Mouse (Mus musculus) brain, embryonic 18.5 days (tissue): ENCODE data around the gene Gm44973.
"Not testable (repeated sequence)": the region's sequence is repeated elsewhere in the genome, so short reads cannot be mapped to it uniquely, and the experiment has no call there.

ENCODE experiments used
- DNase-seq: peaks from one replicate; pipeline ENCODE4 v3.0.0-alpha.2; 2012; ENCODE audit warnings: low read depth, low spot score

Gene Gm44973

GRCm38 (mm10) chr7:5015118-5016001, at the start of gene Gm44973:
Gene Gm44973 (plus strand): TSS chr7:5015496.
- DNase-seq: peak; percentile 95

DNA sequence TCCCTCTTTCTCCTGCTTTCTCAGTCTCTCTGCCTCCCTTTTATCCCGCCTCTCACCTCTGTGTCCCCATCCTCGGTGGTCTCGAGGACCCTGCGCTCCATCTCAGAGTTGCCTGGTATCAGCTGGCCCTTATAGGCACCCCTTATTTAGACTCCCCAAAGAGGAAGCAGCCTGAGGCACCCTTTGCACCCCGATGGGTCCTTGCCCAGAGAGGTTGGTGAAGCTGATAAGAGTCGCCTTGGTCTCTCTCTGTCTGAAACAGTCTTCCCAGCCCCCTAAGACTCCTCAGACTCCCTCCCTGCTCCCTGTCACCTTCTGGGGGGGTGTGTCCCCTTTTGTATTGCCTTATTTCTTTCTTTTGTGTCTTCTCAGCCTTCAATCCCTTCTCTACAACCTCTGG, 44.2 kb upstream of the Gm44973 start, which contains the start of gene Sbk3:
TSS of gene Sbk3 (minus strand) at position 101 of the 400 bp plus-strand sequence.
- no peak for DNase-seq

DNA sequence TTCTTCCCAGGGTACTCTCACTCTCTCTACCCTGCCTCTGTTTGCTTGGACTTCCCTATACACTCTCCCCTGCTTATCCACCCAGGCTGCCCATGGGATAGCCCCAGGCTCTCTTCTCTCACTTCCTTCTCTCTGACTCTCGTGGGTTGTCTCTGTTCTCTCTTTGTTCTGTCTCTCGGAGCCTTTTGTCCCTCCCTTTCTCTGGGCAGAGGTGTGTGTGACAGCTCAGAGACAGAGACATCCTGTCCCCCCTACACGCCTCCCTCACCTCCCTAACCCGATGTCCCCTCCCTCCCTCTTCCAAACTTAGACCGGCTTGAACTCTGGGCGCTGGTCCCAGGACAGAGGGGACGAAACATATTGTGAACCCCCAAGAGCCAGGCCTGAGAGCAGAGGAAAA, 43.6 kb upstream of the Gm44973 start:
- DNase-seq: no peak

DNA sequence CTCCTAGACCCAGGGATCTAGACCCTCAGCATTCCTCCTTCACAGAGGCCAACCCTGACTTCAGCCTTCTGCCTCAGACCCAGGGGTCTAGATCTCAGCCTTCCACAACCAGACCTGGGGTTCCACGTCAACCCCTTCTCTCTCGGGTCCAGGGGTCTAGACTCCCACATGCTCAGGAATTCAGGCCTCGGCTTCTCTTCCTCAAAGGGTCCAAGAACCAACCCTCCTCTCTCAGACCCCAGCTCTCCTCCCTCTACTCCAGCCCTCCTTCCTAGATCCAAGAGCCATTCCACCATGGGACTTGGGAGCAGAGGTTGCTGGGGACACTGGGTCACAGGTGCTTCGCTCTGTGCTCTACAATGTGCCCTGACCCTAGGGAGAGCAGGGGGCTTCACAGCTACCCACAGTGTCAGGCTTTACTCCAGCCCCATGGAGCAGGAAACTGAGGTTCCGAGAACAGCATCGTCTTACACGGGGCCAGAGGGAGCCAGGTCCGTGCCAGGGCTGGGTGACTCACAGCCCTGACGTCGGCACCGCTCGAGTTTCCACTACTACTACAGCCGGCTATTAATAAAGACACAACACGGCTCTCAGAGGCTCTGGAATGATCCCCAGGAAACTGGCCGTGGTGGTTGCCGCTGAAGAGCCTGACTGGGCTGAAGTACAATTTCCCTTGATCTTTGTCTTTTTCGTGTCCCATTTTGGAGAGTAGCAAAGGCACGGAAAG, 42.8 kb upstream of the Gm44973 start:
- DNase-seq: no peak

DNA sequence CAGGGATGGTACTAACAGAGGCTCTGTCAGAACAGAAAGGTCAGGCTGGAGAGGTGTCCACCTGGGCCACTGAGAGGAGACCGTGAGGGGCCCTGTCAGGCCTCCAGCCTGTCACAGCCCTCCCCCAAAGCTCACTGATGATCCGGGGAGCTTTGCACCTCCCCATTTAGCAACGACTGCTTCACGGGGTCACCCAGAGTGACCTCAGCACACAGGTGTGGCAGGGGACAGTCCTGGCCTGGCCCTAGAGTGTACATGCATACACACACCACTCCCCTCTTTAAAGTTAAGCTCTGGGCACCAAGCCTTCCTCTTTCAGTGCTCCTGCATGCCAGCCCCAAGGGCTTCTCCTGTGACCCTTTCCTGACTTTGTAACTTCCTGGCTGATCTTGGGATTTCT, 39.8 kb upstream of the Gm44973 start:
- no peak for DNase-seq

GRCm38 (mm10) chr7:4976832-4977231, 38.5 kb upstream of the Gm44973 start:
- DNase-seq: no peak

DNA sequence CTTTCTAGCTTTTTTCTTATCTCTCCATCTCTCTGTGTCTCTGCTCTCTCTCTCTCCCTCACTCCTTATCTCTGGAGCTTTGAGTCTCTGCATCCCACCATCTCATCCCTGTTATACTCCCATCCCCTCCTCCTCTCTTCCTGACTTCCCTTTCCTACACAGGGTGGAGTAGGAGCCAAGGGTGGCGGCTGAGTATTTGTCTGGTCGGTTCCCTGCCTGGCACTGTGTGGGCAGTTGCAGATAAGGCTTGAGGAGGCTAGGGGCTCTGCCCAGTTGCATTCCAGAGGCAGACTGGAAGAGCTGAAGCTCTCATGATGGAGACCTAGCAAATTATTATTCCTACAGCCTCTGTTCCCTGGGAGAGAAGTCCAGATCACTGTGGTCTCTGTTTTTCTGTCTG, 27.0 kb upstream of the Gm44973 start:
- DNase-seq: no peak

DNA sequence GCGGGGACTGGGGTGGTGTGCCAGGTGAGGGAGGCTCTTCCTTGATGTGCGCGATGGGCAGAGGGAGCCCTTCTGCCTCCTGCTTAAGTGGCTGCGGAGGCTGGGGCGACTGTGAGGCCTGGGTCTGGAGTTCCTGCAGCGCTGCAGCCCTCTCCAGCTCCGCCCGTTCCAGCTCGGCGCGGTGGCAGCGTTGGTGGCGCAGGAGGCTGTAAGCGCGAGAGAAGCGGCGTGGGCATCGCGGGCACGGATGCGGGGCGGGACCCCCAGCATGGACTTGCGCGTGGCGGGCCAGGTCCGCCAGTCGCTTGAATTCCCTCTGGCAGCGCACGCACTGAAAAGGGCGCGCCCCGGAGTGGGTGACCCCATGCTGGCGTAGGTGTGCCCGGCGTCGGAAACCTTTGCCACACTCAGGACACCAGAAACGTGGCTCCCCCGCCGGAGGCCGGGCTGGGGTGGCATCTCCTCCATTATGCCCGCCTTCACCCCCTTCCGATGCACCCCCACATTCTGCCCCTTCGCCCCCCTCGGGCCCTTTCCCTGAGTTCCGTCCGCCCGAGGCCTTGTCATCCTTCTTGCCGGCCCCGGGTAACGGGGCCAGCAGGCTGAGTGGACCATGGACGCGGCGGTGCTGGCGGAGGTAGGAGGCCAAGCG, 21.8 kb upstream of the Gm44973 start:
- no peak for DNase-seq

DNA sequence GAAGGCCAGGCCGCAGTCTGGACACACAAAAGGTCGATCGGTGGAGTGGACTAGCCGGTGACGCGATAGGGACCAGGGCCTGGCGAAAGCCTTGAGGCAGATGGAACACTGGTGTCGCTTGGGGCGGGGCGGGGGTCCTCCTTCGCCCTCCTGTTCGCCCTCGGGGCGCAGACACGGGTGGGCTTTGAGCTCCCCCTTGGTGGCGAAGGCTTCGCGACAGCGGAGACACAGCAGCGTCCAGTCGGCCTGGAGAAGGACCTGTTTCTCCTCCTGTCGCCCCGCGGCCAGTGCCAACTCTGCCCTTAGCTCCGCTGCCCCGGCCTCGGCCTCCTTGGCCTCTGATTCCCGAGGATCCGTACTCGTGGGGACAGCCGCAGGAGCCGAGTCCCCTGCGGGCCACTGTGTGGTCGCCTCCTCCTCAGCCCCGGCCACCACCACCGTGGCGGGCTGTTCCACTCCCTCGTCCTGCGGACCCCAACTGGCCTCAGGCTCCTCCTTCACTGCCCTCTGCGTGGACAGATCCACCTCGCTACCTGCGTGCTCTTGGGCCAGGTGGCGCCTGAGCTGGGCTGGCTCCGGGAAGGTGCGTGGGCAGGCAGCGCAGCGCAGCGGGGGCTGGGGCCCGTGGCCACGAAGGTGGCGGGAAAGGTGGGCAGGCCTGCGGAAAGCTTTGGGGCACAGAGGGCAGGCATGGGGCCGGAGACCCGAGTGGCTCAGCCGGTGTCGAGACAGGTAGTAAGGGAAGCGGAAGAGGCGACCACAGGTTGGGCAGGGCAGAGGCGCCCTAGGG, 21.1 kb upstream of the Gm44973 start:
- no peak for DNase-seq

DNA sequence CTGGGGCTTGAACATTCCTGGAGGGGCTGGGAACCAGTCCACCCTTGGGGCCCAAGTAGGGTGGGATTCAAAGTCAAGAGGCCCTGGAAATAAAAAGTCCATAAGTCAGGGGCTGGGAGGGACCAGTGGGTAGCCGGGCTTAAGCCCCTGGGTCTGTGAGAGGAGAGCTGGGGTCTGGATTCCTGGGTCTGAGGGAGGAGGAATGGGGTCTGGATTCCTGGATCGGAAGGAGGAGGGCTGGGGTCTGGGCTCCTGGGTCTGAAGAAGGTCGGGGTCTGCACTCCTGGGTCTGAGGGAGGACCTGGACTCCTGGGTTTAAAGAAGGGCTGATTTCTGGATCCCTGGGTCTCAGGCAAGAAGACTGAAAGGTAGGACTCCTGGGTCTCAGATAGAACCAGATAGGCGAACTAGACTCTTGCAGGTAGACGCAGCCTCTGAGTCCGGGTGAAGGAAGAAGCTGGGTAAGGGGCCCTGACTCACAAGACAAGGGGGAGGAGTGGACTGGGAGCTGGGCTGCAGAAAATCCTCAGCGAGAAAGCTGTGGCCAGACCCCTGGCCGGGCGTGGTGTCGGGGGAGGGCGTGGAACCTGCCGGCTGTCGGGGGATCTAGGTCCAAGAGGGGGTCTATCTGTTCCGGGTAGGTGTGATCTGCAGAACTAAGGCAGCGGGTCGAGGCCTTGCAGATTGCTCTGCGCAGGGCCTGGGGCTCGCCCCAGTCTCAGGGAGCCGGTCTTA, 19.9 kb upstream of the Gm44973 start:
- DNase-seq: peak; percentile 8

GRCm38 (mm10) chr7:4996003-4996895, 19.0 kb upstream of the Gm44973 start, which contains the start of gene Zfp579:
Gene Zfp579 (minus strand): TSS chr7:4996158.
- DNase-seq: peak; percentile 85

DNA sequence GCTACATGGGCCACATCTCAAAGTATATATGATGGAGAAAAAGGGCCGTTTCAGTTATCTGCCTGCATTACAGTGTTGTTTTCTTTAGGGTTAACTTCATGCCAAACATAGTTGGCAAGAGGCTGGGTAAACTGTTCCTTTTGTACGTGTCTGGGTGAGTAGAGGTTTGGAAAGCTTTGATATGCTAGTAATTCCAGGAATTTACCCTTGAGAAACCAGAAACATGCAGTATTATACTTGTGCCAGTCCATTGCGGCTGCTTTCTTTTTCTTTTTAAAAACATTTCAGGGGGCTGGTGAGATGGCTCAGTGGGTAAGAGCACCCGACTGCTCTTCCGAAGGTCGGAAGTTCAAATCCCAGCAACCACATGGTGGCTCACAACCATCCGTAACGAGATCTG, 18.4 kb upstream of the Gm44973 start:
- no peak for DNase-seq

GRCm38 (mm10) chr7:4999876-5000275, 15.4 kb upstream of the Gm44973 start:
- DNase-seq: no peak

- not testable (repeated sequence) for DNase-seq
Measured at GRCm38 (mm10) chr7:5002876-5003275, 12.4 kb upstream of the Gm44973 start.

DNA sequence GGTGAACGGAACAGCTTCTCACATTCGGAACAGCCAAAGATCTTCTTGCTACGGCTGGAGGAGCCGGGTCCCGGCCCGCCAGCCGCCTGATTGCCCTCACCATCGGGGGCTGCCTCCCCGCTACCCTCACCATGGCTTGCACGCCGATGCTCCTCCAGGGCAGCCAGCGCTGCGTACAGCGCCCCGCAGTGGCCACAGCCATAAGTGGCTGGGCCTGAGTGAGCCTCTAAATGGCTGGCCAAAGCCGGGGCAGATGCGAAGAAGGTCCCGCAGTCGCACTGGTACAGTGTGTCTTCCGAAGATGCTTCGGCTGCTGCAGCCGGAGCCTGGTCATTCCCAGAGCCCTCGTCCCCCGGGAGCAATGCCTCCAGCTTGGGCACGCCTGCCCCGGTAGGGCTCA, 7.1 kb upstream of the Gm44973 start:
- no peak for DNase-seq

GRCm38 (mm10) chr7:5012681-5013513, 2.4 kb upstream of the Gm44973 start:
- DNase-seq: no peak

DNA sequence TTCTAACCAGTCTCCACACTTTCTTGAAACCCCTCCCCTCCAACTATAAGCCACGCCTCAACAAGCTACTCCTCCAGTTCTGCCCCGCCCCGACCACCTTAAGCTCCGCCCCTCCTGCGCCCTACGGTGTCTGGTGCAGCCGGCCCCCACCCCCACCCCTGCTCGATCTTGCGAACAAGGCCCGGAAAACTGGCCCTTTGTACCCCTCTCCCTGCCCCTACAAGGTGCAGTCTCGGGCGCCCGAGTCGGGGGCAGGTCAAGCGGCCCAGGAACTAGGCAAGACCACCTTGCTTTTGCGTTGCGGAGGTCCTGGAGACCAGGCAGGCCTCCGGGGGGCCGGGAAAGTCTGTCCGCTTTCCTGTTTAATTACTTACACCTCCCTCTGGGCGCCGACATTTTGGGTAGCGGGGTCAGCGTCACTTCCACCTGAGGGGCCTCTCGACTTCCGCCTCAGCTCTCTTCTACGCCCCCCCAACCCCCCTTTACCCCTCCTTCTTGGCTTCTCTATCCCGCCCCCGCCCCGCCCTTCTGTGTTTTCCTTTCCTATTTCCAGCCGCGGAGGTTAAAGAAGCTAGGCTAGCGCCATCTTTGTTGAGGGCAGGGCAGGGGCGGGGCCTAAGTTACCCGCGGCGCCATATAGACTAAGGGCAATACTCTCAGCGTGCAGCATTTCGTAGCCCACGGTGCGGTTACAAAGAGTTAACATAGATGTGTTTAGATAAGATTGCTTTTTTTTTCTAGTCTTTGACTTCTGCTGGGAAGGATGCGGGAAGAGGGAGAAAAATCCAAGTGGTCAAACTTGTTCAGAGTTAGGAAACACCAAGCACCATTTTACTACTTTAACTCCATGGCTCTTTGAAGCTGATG, 812 bp upstream of the Gm44973 start, which contains the start of the genes Zfp524 and Fiz1:
TSS of gene Zfp524 (plus strand) at position 165 of the 867 bp plus-strand sequence.
TSS of gene Fiz1 (minus strand) at position 447 of the 867 bp plus-strand sequence.
- DNase-seq: peak; percentile 98

DNA sequence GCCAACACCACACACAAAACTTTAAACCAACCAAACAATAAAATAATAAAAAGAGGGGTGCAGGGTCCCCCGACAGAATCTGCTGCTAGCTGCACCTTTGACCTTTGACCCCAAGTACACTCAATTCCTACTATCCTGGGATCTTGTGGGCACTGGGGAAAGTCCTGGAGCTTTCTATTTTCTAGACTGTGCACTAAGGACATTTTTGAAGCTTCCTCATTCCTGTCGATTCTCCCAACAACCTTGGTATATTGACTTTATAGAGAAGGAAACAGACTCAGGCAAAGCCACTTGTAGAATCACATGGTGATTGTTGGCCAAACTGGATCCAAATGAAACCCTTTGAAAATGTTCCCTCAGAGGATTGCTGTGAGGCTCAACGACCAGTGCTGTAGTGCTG, 761 bp downstream of the Gm44973 start:
- no peak for DNase-seq
